Mouse (Mus musculus): ENCODE measurements at regions not wholly inside any gene's neighbourhood (a gene's known extent, or its start where the extent isn't known, plus 50 kb on each side); places are given as distances from the start of the nearest gene placed in this dataset.

GRCm38 (mm10) chr14:91889141-91889631, 2001.3 kb downstream of the Pcdh9 start:
- peak in 1 of 2 experiments; percentile 36 for DNase-seq (ENCODE audit: low spot score in 2 of 2)

GRCm38 (mm10) chr14:91865935-91866664, 2024.4 kb downstream of the Pcdh9 start:
- DNase-seq (ENCODE audit: low spot score in 2 of 2): no peak

- no peak for DNase-seq (ENCODE audit: low spot score in 2 of 2)
Observed at GRCm38 (mm10) chr14:91852258-91852657, 2038.2 kb downstream of the Pcdh9 start.

Data from cerebellum, postnatal 4 days (tissue).